Mouse (Mus musculus): ENCODE measurements at regions not wholly inside any gene's neighbourhood (a gene's known extent, or its start where the extent isn't known, plus 50 kb on each side); places are given as distances from the start of the nearest gene placed in this dataset.
A peak's percentile ranks its signal among the peaks of the same experiment; 100 is the strongest.

GRCm38 (mm10) chr15:22121746-22122145 lies 427.1 kb upstream of the Cdh18 start:
- no peak overlapping the region for H3K4me3 ChIP-seq (replicated peaks; ENCODE audit: insufficient read depth, low read depth, low read length)
- H3K27me3 ChIP-seq (ENCODE audit: control insufficient read depth, insufficient read depth, low read length), result no peaks in the 10 kb centered on the region
- WGBS, result 92% methylated on average over 1 of the region's 1 CpGs
- TF ChIP-seq POLR2A (IDR thresholded peaks at IDR 0.05; ENCODE audit: borderline replicate concordance, insufficient read depth, low read length), result no peak
- no peak for TF ChIP-seq CTCF (IDR thresholded peaks at IDR 0.05; ENCODE audit: borderline replicate concordance, insufficient read depth, low read depth, low read length)
- H3K27ac ChIP-seq (ENCODE audit: insufficient read depth, low read length), result no peak overlapping the region
- H3K4me1 ChIP-seq (ENCODE audit: control insufficient read depth, insufficient read depth, low read length), result no peaks in the 10 kb centered on the region
- DNase-seq, result no peak

- Histone ChIP-seq H3K27me3 (ENCODE audit: control insufficient read depth, insufficient read depth, low read length) (no peaks in the 10 kb centered on the region), H3K27ac (ENCODE audit: insufficient read depth, low read length) (no peak overlapping the region), H3K4me1 (ENCODE audit: control insufficient read depth, insufficient read depth, low read length) (no peaks in the 10 kb centered on the region), H3K4me3 (replicated peaks; ENCODE audit: insufficient read depth, low read depth, low read length) (no peak overlapping the region)
- no peak for TF ChIP-seq CTCF (IDR thresholded peaks at IDR 0.05; ENCODE audit: borderline replicate concordance, insufficient read depth, low read depth, low read length)
- TF ChIP-seq POLR2A (IDR thresholded peaks at IDR 0.05; ENCODE audit: borderline replicate concordance, insufficient read depth, low read length), result no peak
- 87% methylated on average over 4 of the region's 4 CpGs for WGBS
- DNase-seq, result no peak
Measured at GRCm38 (mm10) chr15:22151894-22152494, 396.8 kb upstream of the Cdh18 start.

GRCm38 (mm10) chr15:22152678-22153077 lies 396.1 kb upstream of the Cdh18 start:
- TF ChIP-seq CTCF (IDR thresholded peaks at IDR 0.05; ENCODE audit: borderline replicate concordance, insufficient read depth, low read depth, low read length) (no peak), POLR2A (IDR thresholded peaks at IDR 0.05; ENCODE audit: borderline replicate concordance, insufficient read depth, low read length) (no peak)
- no peaks in the 10 kb centered on the region for H3K4me1 ChIP-seq (ENCODE audit: control insufficient read depth, insufficient read depth, low read length)
- 38% methylated on average over 1 of the region's 1 CpGs for WGBS
- H3K4me3 ChIP-seq (replicated peaks; ENCODE audit: insufficient read depth, low read depth, low read length), result no peak overlapping the region
- no peak for DNase-seq
- no peak overlapping the region for H3K27ac ChIP-seq (ENCODE audit: insufficient read depth, low read length)
- no peaks in the 10 kb centered on the region for H3K27me3 ChIP-seq (ENCODE audit: control insufficient read depth, insufficient read depth, low read length)

- 4% methylated on average over 5 of the region's 5 CpGs for WGBS
- no peak for TF ChIP-seq POLR2A (IDR thresholded peaks at IDR 0.05; ENCODE audit: borderline replicate concordance, insufficient read depth, low read length)
- no peak for TF ChIP-seq CTCF (IDR thresholded peaks at IDR 0.05; ENCODE audit: borderline replicate concordance, insufficient read depth, low read depth, low read length)
- H3K4me1 ChIP-seq (ENCODE audit: control insufficient read depth, insufficient read depth, low read length), result peaks cover 2% of the 10 kb centered on the region; the same call in 1 of the 2 replicates
- no peak overlapping the region for H3K4me3 ChIP-seq (replicated peaks; ENCODE audit: insufficient read depth, low read depth, low read length)
- H3K27me3 ChIP-seq (ENCODE audit: control insufficient read depth, insufficient read depth, low read length), result no peaks in the 10 kb centered on the region
- no peak overlapping the region; the same call in 1 of the 2 replicates for H3K27ac ChIP-seq (ENCODE audit: insufficient read depth, low read length)
- DNase-seq, result peak; percentile 93 to 95
Measured at GRCm38 (mm10) chr15:22170302-22170701, 378.5 kb upstream of the Cdh18 start.

GRCm38 (mm10) chr15:22208991-22209390 lies 339.8 kb upstream of the Cdh18 start:
- DNase-seq, result no peak
- H3K27ac ChIP-seq (ENCODE audit: insufficient read depth, low read length), result no peak overlapping the region
- H3K27me3 ChIP-seq (ENCODE audit: control insufficient read depth, insufficient read depth, low read length), result no peaks in the 10 kb centered on the region
- WGBS, result 85% methylated on average over 1 of the region's 1 CpGs
- H3K4me3 ChIP-seq (replicated peaks; ENCODE audit: insufficient read depth, low read depth, low read length), result no peak overlapping the region
- no peaks in the 10 kb centered on the region for H3K4me1 ChIP-seq (ENCODE audit: control insufficient read depth, insufficient read depth, low read length)
- TF ChIP-seq POLR2A (IDR thresholded peaks at IDR 0.05; ENCODE audit: borderline replicate concordance, insufficient read depth, low read length), result no peak
- TF ChIP-seq CTCF (IDR thresholded peaks at IDR 0.05; ENCODE audit: borderline replicate concordance, insufficient read depth, low read depth, low read length), result no peak

- Histone ChIP-seq H3K4me3 (replicated peaks; ENCODE audit: insufficient read depth, low read depth, low read length) (no peak overlapping the region), H3K4me1 (ENCODE audit: control insufficient read depth, insufficient read depth, low read length) (no peaks in the 10 kb centered on the region), H3K27me3 (ENCODE audit: control insufficient read depth, insufficient read depth, low read length) (no peaks in the 10 kb centered on the region), H3K27ac (ENCODE audit: insufficient read depth, low read length) (no peak overlapping the region)
- DNase-seq, result no peak
- 42% methylated on average over 4 of the region's 4 CpGs for WGBS
- TF ChIP-seq POLR2A (IDR thresholded peaks at IDR 0.05; ENCODE audit: borderline replicate concordance, insufficient read depth, low read length) (no peak), CTCF (IDR thresholded peaks at IDR 0.05; ENCODE audit: borderline replicate concordance, insufficient read depth, low read depth, low read length) (no peak)
Measured at GRCm38 (mm10) chr15:22232629-22233028, 316.2 kb upstream of the Cdh18 start.

- Histone ChIP-seq H3K27me3 (ENCODE audit: control insufficient read depth, insufficient read depth, low read length) (no peaks in the 10 kb centered on the region), H3K4me1 (ENCODE audit: control insufficient read depth, insufficient read depth, low read length) (no peaks in the 10 kb centered on the region), H3K27ac (ENCODE audit: insufficient read depth, low read length) (no peak overlapping the region), H3K4me3 (replicated peaks; ENCODE audit: insufficient read depth, low read depth, low read length) (no peak overlapping the region)
- DNase-seq, result no peak
- TF ChIP-seq CTCF (IDR thresholded peaks at IDR 0.05; ENCODE audit: borderline replicate concordance, insufficient read depth, low read depth, low read length) (no peak), POLR2A (IDR thresholded peaks at IDR 0.05; ENCODE audit: borderline replicate concordance, insufficient read depth, low read length) (no peak)
- WGBS, result 59% methylated on average over 1 of the region's 1 CpGs
Measured at GRCm38 (mm10) chr15:22280919-22281318, 267.9 kb upstream of the Cdh18 start.

- no peak overlapping the region for H3K27ac ChIP-seq (ENCODE audit: insufficient read depth, low read length)
- no peaks in the 10 kb centered on the region for H3K27me3 ChIP-seq (ENCODE audit: control insufficient read depth, insufficient read depth, low read length)
- TF ChIP-seq CTCF (IDR thresholded peaks at IDR 0.05; ENCODE audit: borderline replicate concordance, insufficient read depth, low read depth, low read length), result no peak
- TF ChIP-seq POLR2A (IDR thresholded peaks at IDR 0.05; ENCODE audit: borderline replicate concordance, insufficient read depth, low read length), result no peak
- H3K4me1 ChIP-seq (ENCODE audit: control insufficient read depth, insufficient read depth, low read length), result no peaks in the 10 kb centered on the region
- DNase-seq, result no peak
- no peak overlapping the region for H3K4me3 ChIP-seq (replicated peaks; ENCODE audit: insufficient read depth, low read depth, low read length)
- WGBS, result 44% methylated on average over 5 of the region's 5 CpGs
Measured at GRCm38 (mm10) chr15:22311016-22311415, 237.8 kb upstream of the Cdh18 start.

Data from cerebellum, adult 2 months (tissue).